Mouse (Mus musculus) layer of hippocampus, adult 2 months (tissue): Measurements from ENCODE around the gene Eml1. TPM values are rescaled to one million over a fixed set of nuclear protein-coding genes. Genes with fewer than 3 reads are reported as not detected.
A peak's percentile ranks its signal among the peaks of the same experiment; 100 is the strongest.

ENCODE experiments used
- DNase-seq, 2 experiments: peaks; one replicate each; pipeline ENCODE4 v3.0.0; 2022; ENCODE audit warnings: low spot score in 2 of 2
- H3K27ac ChIP-seq: fragments of 200-600 bp; 2 replicates; pipeline ENCODE4 v1.8.1; 2022
- H3K4me3 ChIP-seq: fragments of 200-600 bp; 2 replicates; pipeline ENCODE4 v1.8.1; 2022; ENCODE audit warnings: mild to moderate bottlenecking
- CTCF ChIP-seq: fragments of 200-600 bp; conservative IDR thresholded peaks from 2 replicates; pipeline ENCODE4 v1.8.1; 2022; ENCODE audit warnings: antibody characterized with exemption, mild to moderate bottlenecking, moderate library complexity
- long read RNA-seq, 2 experiments: library from polyadenylated mRNA; stranded (forward); transcript quantifications; one replicate each; pipeline ENCODE4 v2.0.0; 2021; ENCODE audit warnings: borderline mapping rate in 2 of 2
- total RNA-seq, 2 experiments: library from RNA; stranded (reverse); gene quantifications; 2 replicates each; pipeline ENCODE4 v1.2.3; 2021

The Eml1 gene
- total RNA-seq = 10 to 100 TPM; 46.6 to 47.4 TPM
- long read RNA-seq, experiment 1, full-length matches to known transcripts = 26 of 46 reads
- long read RNA-seq, experiment 1, partial matches to known transcripts = 4 of 46 reads
- long read RNA-seq, experiment 1, other reads (novel, unspliced or antisense) = 16 of 46 reads
- long read RNA-seq, experiment 2, full-length matches to known transcripts = 25 of 58 reads
- long read RNA-seq, experiment 2, partial matches to known transcripts = 4 of 58 reads
- long read RNA-seq, experiment 2, other reads (novel, unspliced or antisense) = 29 of 58 reads

DNA sequence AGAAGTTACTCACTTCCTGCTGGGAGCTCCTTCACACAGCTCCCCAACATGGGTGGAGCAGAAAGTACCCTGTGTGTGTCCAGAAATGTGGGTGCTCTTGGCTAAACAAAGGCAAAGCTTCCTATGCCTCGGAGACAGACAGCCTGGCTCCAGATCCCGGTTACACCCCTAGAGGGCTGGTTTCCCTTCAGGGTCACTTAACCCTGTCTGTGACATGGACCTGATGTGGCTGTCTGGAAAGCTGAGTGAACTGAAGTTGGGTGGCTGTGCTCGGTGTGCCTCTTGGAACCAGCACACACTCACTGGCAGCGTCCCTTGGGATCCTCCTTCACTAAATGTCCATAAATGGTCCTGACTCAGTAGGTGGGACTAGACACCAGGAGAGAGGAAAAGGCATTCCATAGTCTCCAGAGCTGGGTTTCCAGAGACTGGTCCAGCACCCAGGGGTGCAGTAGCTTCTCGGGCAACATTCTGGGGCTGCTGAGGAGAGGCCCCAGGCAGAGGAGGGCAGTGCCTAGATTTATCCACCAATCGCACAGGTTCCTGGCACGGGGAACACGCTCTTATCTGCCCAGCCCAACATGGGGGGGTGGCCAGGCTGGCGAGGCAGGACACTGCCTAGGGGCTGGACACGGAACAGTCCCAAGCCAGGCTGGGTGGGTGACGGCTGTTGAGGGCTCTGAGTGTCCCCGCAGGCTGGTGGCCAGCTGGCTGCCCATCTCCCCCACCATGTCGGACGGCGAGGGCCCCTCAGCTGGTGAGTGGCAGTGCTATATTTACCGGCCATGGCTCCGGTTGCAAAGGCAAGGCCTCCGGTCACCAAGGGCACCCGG, at the start of gene Eml1:
Gene Eml1 (plus strand): TSS at position 362 of the 833 bp plus-strand sequence.
- Histone ChIP-seq H3K4me3 (peak within 1 kb of the TSS; percentile 30), H3K27ac (peak within 1 kb of the TSS; percentile 21)
- DNase-seq = no peak
- TF ChIP-seq CTCF = peak; percentile 35

DNA sequence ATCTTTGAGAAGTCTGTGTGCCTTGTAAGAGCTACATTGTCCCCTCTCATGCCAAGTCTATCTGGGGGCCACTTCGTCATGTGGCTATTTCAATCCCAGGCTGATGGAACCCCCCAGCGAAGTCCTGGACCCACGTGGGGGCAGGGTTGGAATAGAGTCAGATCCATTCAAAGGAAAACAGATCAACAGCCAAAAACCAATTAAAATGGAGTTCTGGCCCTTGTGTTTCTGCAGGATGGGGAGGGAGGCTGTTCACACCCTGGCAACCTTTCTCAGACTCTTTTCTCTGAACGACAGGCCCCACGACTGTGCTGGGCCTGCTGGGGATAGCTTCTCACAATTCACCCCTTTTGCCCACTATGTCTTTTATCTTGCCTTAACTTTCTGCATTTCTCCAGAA, 44.4 kb upstream of the Eml1 start:
- peak overlapping the region; percentile 97 for H3K27ac ChIP-seq
- no peak for TF ChIP-seq CTCF
- H3K4me3 ChIP-seq = no peak overlapping the region
- peak; percentile 30 to 62 for DNase-seq

DNA sequence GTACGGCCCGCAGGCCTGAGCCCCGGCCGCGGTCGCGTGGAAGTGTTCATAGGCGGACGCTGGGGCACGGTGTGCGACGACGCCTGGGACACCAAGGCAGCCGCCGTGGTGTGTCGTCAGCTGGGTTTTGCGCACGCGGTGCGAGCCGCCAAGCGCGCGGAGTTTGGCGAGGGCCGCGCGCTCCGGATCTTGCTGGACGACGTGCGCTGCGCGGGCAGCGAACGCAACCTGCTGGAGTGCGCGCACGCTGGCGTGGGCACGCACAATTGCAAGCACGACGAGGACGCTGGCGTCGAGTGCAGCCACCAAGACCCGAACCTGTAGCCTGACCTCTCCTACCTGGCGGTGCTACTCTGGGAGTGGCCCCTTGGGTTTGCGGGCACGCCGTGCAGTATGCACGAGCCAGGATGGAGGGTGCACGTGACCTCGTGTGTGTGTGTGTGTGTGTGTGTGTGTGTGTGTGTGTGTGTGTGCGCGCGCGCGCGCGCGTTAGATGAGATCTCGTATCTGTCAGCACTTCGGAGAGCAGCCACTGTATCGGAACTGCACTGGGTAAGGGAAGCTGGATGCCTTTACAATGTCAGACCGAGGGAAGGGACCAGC, 42.8 kb upstream of the Eml1 start:
- no peak for TF ChIP-seq CTCF
- Histone ChIP-seq H3K27ac (peak overlapping the region; percentile 97), H3K4me3 (peak overlapping the region; percentile 63)
- peak; percentile 84 to 86 for DNase-seq

DNA sequence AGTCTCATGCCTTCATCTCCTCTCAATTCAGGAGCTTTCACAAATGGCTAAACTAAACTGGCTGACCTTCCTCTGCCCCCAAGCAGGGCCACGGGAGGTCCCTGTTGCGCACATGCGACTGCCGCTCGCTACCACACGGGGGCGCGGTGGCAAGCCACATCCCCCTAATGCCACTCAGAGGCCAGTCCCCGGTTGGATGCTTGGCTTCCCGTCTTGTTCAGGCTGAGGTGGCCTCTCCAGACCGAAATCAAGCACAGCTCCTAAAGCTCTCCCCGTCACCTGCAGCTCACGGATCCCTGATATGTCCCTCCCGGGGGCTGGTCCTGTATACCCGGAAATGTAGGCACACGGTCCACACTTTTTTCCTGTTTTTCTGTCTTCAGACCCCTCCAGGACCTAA, 37.7 kb upstream of the Eml1 start:
- DNase-seq = peak; percentile 85
- H3K27ac ChIP-seq = peak overlapping the region; percentile 82
- TF ChIP-seq CTCF = peak; percentile 97
- H3K4me3 ChIP-seq = peak overlapping the region; percentile 66

DNA sequence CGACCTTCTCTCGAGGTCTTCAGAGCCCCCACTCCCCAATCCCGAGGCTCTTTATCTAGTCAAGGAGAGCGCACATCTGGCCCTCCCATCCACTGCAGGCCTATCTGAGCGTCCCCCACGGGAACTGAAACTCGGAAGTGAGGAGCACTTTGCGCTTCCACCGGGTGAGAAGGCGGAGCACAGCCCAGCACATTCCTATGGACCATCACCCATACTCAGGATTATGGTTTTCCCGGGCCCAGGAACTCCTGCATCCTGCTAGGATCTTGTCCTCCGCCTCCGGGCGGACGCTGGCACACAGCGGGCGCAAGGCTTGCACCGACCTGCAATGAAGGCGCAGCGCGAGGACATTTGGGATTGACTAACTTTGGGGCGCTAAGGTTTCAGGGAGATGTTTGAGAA, 37.3 kb upstream of the Eml1 start:
- TF ChIP-seq CTCF = no peak
- H3K27ac ChIP-seq = peak overlapping the region; percentile 82
- H3K4me3 ChIP-seq = peak overlapping the region; percentile 66
- DNase-seq = peak in 1 of 2 experiments; percentile 28

DNA sequence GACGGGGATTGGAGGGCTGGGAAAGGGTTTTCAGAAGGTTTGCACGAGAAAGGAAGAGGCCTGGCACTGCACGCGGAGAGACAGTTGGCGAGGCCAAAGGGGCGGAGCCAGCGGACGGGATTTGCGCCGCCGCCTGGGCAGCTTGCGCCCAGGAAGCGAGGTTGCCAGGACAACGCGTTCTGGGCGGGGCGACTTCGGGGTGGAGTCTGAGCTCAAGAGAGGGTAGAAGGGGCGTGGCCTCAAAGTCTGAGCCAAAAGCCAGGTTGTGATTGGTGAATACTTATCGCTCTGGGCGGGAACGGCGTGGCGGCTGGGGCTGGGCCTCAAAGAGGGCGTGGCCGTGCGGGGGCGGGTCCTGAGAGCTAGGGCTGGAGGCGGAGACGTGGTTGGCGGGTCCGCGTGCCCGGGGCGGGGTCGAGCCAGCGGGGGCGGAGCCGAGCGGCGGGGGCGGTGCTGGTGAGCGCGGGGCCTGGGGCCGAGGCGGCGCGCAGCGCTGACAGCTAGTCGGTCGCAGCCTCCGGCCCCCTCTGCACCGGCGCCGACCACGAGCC, 36.8 kb upstream of the Eml1 start, which contains the start of gene Cyp46a1:
Gene Cyp46a1 (plus strand): TSS at position 487 of the 551 bp plus-strand sequence.
- no peak for TF ChIP-seq CTCF
- DNase-seq = peak; percentile 100
- Histone ChIP-seq H3K4me3 (peak within 1 kb of the TSS; percentile 66), H3K27ac (peak within 1 kb of the TSS; percentile 88)

DNA sequence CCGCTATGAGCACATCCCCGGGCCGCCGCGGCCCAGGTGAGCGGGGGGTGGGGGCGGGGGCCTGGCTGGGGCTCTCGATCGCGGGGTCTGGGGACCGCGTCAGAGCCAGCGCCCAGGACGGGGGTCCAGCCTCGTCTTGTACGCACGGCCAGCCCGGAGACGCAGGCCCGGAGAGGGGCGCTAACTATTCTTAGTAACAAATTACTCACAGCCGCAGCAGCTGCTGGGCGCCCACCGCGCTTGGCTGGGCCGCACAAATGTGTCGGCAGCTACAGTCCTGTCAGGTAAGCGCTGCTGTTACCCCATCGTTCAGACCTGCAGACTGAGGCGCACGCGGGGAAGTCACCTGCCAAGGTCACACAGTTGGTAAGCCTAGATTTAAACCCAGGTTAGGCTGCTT, 36.2 kb upstream of the Eml1 start:
- Histone ChIP-seq H3K27ac (peak overlapping the region; percentile 88), H3K4me3 (peak overlapping the region; percentile 66)
- peak; percentile 30 for DNase-seq
- no peak for TF ChIP-seq CTCF

DNA sequence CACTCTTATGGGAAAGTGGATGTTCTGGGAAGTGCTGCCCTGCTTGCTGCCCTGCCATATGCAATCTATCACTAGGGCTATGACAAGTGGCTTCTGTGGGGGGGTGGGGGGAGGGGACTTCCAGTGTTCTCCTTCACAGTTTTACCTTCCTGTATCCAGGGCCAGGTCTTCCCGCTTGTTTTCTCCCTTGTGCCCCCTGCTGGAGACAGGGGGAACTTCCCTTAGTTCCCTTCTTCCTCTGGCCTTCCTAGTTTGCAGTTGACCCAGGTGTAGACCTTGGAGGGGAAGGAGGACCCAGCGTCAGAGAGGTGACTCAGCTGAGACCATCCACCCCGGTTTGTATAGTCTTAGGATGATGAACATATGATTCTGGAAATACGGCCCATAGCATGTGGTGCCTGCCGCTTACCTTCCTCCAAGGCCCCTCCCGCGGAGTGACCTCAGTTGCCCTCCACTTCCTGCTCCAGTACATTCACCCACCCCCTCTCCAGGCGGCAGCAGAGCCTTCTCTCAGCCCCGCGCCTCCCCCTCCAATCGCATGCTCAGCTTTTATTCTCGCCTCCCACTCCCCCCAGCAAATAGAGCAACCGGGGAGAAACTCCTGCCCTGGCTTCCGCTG, 32.1 kb upstream of the Eml1 start:
- DNase-seq = peak; percentile 41 to 56
- no peak overlapping the region for H3K4me3 ChIP-seq
- peak; percentile 81 for TF ChIP-seq CTCF
- H3K27ac ChIP-seq = no peak overlapping the region

DNA sequence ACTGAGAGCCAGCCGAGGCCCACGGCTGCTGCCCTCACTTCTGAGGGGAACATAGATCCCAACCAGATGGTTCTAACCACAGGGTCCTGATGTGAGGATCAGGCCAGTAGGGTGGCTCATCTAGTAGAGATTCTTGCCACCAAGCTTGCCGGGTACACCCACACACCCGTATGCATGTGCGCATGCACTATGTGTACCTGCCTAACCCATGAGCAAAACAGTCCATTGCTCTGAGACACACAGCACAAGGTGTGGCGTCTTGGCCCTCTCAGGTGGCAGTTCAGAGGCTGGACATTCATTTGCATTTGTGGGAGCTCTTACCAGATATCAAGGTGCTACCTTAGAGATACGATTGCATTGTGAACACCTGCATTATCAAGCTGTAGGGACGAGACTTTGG, 22.6 kb upstream of the Eml1 start:
- no peak for TF ChIP-seq CTCF
- Histone ChIP-seq H3K27ac (no peak overlapping the region), H3K4me3 (no peak overlapping the region)
- DNase-seq = no peak

DNA sequence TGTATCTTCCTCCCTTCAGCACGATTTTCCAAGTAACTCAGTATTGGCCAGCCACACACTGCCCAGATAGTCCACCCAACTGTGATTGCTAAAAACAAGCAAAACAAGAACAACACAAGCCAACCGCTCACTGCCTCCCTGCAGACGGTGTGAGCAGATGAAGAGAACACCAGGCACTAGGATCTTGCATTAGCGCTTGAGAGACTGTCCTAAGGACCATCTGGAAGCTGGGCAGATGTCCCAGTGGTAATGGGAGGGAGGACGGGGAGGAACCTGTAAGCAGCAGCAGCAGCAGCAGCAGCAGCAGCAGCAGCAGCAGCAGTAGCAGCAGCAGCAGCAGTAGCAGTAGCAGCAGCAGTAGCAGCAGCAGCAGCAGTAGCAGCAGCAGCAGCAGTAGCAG, 21.7 kb upstream of the Eml1 start:
- Histone ChIP-seq H3K4me3 (no peak overlapping the region), H3K27ac (no peak overlapping the region)
- TF ChIP-seq CTCF = no peak
- DNase-seq = peak in 1 of 2 experiments; percentile 55

DNA sequence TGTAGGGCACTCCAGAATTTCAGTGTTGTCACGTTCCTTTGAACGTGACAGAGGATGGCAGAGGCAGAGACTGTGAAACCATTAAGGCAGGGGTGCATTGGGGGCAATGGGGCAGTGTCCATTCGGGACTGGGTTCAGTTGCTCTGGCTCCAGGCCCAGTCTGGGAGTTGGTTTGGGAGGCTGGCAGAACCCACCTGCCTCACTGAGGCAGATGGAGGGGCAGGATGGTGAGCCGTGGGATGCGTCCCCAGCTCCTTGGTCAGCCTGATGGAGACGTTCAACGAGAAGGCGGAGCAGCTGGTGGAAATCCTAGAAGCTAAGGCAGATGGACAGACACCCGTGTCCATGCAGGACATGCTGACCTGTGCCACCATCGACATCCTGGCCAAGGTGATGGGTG, 19.8 kb upstream of the Eml1 start:
- no peak for DNase-seq
- Histone ChIP-seq H3K27ac (no peak overlapping the region), H3K4me3 (no peak overlapping the region)
- no peak for TF ChIP-seq CTCF

DNA sequence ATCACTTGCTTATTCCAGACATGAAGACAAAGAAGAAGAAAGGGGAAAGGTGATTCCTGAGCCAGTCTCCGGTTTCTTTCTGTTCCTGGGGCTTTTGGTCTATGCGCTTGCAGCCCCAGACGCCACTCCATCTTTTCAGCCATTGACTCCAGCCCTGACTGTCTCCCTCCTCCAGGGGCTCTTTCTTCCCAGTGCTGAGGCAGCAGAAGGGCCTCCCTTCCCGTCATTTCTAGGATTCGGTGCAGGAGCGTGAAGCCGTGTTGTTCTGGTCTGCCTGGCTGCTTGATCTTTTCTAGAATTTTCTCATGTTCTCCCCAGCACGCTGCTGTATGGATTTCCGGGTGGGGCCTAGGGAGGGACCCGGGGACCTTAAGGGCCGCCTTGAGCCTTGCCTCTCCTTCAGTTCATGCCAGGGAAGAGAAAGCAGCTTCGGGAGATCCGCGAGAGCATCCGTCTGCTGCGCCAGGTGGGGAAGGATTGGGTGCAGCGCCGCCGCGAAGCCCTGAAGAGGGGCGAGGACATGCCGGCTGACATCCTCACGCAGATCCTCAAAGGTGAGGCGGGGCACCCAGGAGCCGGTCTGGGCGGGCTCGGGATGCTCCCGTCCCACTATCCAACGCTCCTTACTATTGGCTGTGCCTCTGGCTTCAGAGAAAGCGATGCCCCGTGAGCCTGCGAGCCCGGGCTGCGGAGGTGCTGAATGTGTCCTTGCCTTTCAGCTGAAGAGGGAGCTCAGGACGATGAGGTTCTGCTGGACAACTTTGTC, 18.2 kb upstream of the Eml1 start:
- no peak for TF ChIP-seq CTCF
- no peak overlapping the region for H3K27ac ChIP-seq
- H3K4me3 ChIP-seq = no peak overlapping the region
- DNase-seq = no peak
